Mouse (Mus musculus): ENCODE measurements around the gene Gale. TPM values are rescaled to one million over a fixed set of nuclear protein-coding genes. Genes with fewer than 3 reads are reported as not detected.
"Not testable (repeated sequence)": the region's sequence is repeated elsewhere in the genome, so short reads cannot be mapped to it uniquely, and the experiment has no call there.

The Gale gene
- polyA plus RNA-seq, 1 experiment = 42.9 TPM

GRCm38 (mm10) chr4:135972556-135972906 lies 9.0 kb downstream of the Gale start, which contains the start of gene Lypla2:
Gene Lypla2, minus strand, starts transcription at chr4:135972626.
- under 1% methylated on average over 19 of the region's 19 CpGs for WGBS
- TF ChIP-seq CTCF (IDR thresholded peaks at IDR 0.05; ENCODE audit: borderline replicate concordance, insufficient read depth, low read depth, low read length) = no peak
- TF ChIP-seq POLR2A (IDR thresholded peaks at IDR 0.05; ENCODE audit: borderline replicate concordance, insufficient read depth, low read length) = peak; percentile 88
- H3K4me1 ChIP-seq (ENCODE audit: control insufficient read depth, insufficient read depth, low read length) = peaks cover 4% of the 10 kb centered on the region

GRCm38 (mm10) chr4:135972911-135973811 lies 9.6 kb downstream of the Gale start:
- Histone ChIP-seq H3K27me3 (ENCODE audit: control insufficient read depth, insufficient read depth, low read length) (no peaks in the 10 kb centered on the region), H3K27ac (ENCODE audit: insufficient read depth, low read length) (peak overlapping the region; percentile 48; the same call in 1 of the 2 replicates), H3K4me1 (ENCODE audit: control insufficient read depth, insufficient read depth, low read length) (peaks cover 4% of the 10 kb centered on the region), H3K4me3 (replicated peaks; ENCODE audit: insufficient read depth, low read depth, low read length) (peak overlapping the region; percentile 91)
- TF ChIP-seq POLR2A (IDR thresholded peaks at IDR 0.05; ENCODE audit: borderline replicate concordance, insufficient read depth, low read length) (no peak), CTCF (IDR thresholded peaks at IDR 0.05; ENCODE audit: borderline replicate concordance, insufficient read depth, low read depth, low read length) (no peak)
- DNase-seq = peak in 1 of 2 experiments; percentile 11
- 60% methylated on average over 13 of the region's 13 CpGs for WGBS

More at GRCm38 (mm10) chr4:135972556-135972906, 9.0 kb downstream of the Gale start, which contains the start of gene Lypla2:
- Histone ChIP-seq H3K27me3 (ENCODE audit: control insufficient read depth, insufficient read depth, low read length) (no peaks in the 10 kb centered on the region), H3K4me3 (replicated peaks; ENCODE audit: insufficient read depth, low read depth, low read length) (peak within 1 kb of the TSS; percentile 91), H3K27ac (ENCODE audit: insufficient read depth, low read length) (peak within 1 kb of the TSS; percentile 48)
- peak; percentile 90 to 91 for DNase-seq

- H3K27me3 ChIP-seq (ENCODE audit: control insufficient read depth, insufficient read depth, low read length) = no peaks in the 10 kb centered on the region
- H3K4me3 ChIP-seq (replicated peaks; ENCODE audit: insufficient read depth, low read depth, low read length) = no peak overlapping the region
- WGBS = 74% methylated on average over 12 of the region's 12 CpGs
- no peak overlapping the region for H3K27ac ChIP-seq (ENCODE audit: insufficient read depth, low read length)
- H3K4me1 ChIP-seq (ENCODE audit: control insufficient read depth, insufficient read depth, low read length) = peaks cover 8% of the 10 kb centered on the region
- TF ChIP-seq CTCF (IDR thresholded peaks at IDR 0.05; ENCODE audit: borderline replicate concordance, insufficient read depth, low read depth, low read length) (no peak), POLR2A (IDR thresholded peaks at IDR 0.05; ENCODE audit: borderline replicate concordance, insufficient read depth, low read length) (no peak)
- DNase-seq = peak in 1 of 2 experiments; percentile 15
These were observed 12.6 kb downstream of the Gale start for GRCm38 (mm10) chr4:135976146-135976545.

GRCm38 (mm10) chr4:135980223-135980622 lies 16.7 kb downstream of the Gale start:
- H3K27ac ChIP-seq (ENCODE audit: insufficient read depth, low read length); DNase-seq; H3K4me3 ChIP-seq (replicated peaks; ENCODE audit: insufficient read depth, low read depth, low read length); H3K27me3 ChIP-seq (ENCODE audit: control insufficient read depth, insufficient read depth, low read length); H3K4me1 ChIP-seq (ENCODE audit: control insufficient read depth, insufficient read depth, low read length): not testable (repeated sequence)
- WGBS = 93% methylated on average over 5 of the region's 5 CpGs

GRCm38 (mm10) chr4:135981524-135982063 lies 18.1 kb downstream of the Gale start:
- DNase-seq = peak in 1 of 2 experiments; percentile 65
- Histone ChIP-seq H3K27me3 (ENCODE audit: control insufficient read depth, insufficient read depth, low read length) (no peaks in the 10 kb centered on the region), H3K27ac (ENCODE audit: insufficient read depth, low read length) (no peak overlapping the region), H3K4me1 (ENCODE audit: control insufficient read depth, insufficient read depth, low read length) (peaks cover 10% of the 10 kb centered on the region), H3K4me3 (replicated peaks; ENCODE audit: insufficient read depth, low read depth, low read length) (no peak overlapping the region)
- TF ChIP-seq POLR2A (IDR thresholded peaks at IDR 0.05; ENCODE audit: borderline replicate concordance, insufficient read depth, low read length) (no peak), CTCF (IDR thresholded peaks at IDR 0.05; ENCODE audit: borderline replicate concordance, insufficient read depth, low read depth, low read length) (peak; percentile 39; the same call in 1 of the 2 replicates)
- WGBS = 5% methylated on average over 7 of the region's 7 CpGs

GRCm38 (mm10) chr4:135984556-135984955 lies 21.0 kb downstream of the Gale start:
- 82% methylated on average over 5 of the region's 5 CpGs for WGBS
- peaks cover 10% of the 10 kb centered on the region for H3K4me1 ChIP-seq (ENCODE audit: control insufficient read depth, insufficient read depth, low read length)
- no peaks in the 10 kb centered on the region for H3K27me3 ChIP-seq (ENCODE audit: control insufficient read depth, insufficient read depth, low read length)
- TF ChIP-seq CTCF (IDR thresholded peaks at IDR 0.05; ENCODE audit: borderline replicate concordance, insufficient read depth, low read depth, low read length) (no peak), POLR2A (IDR thresholded peaks at IDR 0.05; ENCODE audit: borderline replicate concordance, insufficient read depth, low read length) (no peak)
- DNase-seq = no peak
- H3K27ac ChIP-seq (ENCODE audit: insufficient read depth, low read length) = no peak overlapping the region
- no peak overlapping the region for H3K4me3 ChIP-seq (replicated peaks; ENCODE audit: insufficient read depth, low read depth, low read length)

- no peaks in the 10 kb centered on the region for H3K27me3 ChIP-seq (ENCODE audit: control insufficient read depth, insufficient read depth, low read length)
- peaks cover 10% of the 10 kb centered on the region for H3K4me1 ChIP-seq (ENCODE audit: control insufficient read depth, insufficient read depth, low read length)
- no peak for DNase-seq
- no peak overlapping the region for H3K27ac ChIP-seq (ENCODE audit: insufficient read depth, low read length)
- H3K4me3 ChIP-seq (replicated peaks; ENCODE audit: insufficient read depth, low read depth, low read length) = no peak overlapping the region
- no peak for TF ChIP-seq POLR2A (IDR thresholded peaks at IDR 0.05; ENCODE audit: borderline replicate concordance, insufficient read depth, low read length)
- TF ChIP-seq CTCF (IDR thresholded peaks at IDR 0.05; ENCODE audit: borderline replicate concordance, insufficient read depth, low read depth, low read length) = no peak
- 88% methylated on average over 5 of the region's 5 CpGs for WGBS
These were observed 21.7 kb downstream of the Gale start for GRCm38 (mm10) chr4:135985193-135985592.

GRCm38 (mm10) chr4:135985769-135986168 lies 22.2 kb downstream of the Gale start:
- 77% methylated on average over 7 of the region's 7 CpGs for WGBS

More at GRCm38 (mm10) chr4:135985769-135986168, 22.2 kb downstream of the Gale start:
- DNase-seq = no peak
- Histone ChIP-seq H3K4me1 (ENCODE audit: control insufficient read depth, insufficient read depth, low read length) (peaks cover 9% of the 10 kb centered on the region), H3K27me3 (ENCODE audit: control insufficient read depth, insufficient read depth, low read length) (no peaks in the 10 kb centered on the region), H3K4me3 (replicated peaks; ENCODE audit: insufficient read depth, low read depth, low read length) (peak overlapping the region; percentile 62), H3K27ac (ENCODE audit: insufficient read depth, low read length) (no peak overlapping the region)
- TF ChIP-seq CTCF (IDR thresholded peaks at IDR 0.05; ENCODE audit: borderline replicate concordance, insufficient read depth, low read depth, low read length) = no peak
- TF ChIP-seq POLR2A (IDR thresholded peaks at IDR 0.05; ENCODE audit: borderline replicate concordance, insufficient read depth, low read length) = no peak

Measured in cerebellum, adult 2 months (tissue).